Mouse (Mus musculus) frontal cortex, postnatal 36 days (tissue): ENCODE results near the gene Phf11d.
"Not testable (repeated sequence)": the region's sequence is repeated elsewhere in the genome, so short reads cannot be mapped to it uniquely, and the experiment has no call there.

ENCODE experiments used
- DNase-seq, 2 experiments: peaks; one replicate each; pipeline ENCODE4 v3.0.0; 2022; ENCODE audit warnings: low spot score in 2 of 2

The Phf11d gene

GRCm38 (mm10) chr14:59365244-59365644, at the start of gene Phf11d:
Gene Phf11d, minus strand, starts transcription at chr14:59365470.
- DNase-seq, result peak; percentile 3 to 4

DNA sequence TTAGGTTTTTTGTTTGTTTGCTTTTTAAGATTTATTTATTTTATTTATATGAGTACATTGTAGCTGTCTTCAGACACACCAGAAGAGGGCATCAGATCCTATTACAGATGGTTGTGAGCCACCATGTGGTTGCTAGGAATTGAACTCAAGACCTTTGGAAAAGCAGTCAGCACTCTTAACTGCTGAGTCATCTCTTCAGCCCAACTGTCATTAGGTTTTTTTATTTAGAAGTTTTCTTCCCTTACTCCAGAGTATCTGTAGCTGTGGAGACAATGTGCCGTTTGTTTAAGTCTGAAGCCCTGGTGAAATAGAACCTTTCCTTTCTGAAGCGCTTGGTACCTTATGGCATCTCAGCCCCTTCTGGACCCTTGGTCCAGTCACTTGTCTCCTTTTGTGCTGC, 49.7 kb upstream of the Phf11d start:
- DNase-seq, result not testable (repeated sequence)

- DNase-seq, result no peak
Measured at GRCm38 (mm10) chr14:59396999-59397398, 31.7 kb upstream of the Phf11d start.

DNA sequence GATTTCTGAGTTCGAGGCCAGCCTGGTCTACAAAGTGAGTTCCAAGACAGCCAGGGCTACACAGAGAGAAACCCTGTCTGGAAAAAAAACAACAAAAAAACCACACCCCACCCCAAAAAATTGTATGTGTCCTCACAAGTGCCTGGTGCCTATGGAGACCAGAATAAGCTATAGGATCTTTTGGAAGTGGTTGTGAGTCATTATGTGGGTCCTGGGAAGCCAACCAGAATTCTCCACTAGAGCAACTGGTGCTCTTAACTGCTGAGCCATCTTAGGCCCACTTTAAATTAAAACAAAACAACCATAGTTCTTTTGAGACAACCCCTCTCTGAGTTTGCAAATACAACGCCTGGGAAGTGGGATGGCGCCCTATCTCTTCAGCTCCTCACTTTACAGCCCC, 30.0 kb upstream of the Phf11d start, which contains the start of gene Phf11c:
Gene Phf11c (minus strand): TSS at position 101 of the 400 bp plus-strand sequence.
- DNase-seq, result no peak

DNA sequence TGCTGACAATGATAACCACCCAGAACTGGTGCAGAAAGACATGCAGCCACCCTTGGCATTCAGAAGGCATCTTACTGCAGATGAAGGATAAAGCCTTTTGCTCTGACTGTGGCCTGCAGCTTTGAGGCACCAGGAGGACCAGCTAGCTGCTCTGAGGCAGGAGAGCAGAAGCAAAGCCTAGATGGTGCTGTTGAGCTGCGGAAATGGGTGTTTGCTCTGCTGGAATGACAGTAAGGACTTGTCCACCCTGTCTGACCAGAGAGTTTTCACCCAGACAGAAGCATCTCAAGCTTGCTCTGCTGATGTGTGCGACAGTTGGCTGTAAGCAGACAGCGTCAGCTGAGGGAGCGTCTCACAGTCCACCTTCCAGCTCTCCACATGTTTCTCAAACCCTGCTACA, 24.9 kb upstream of the Phf11d start:
- peak; percentile 46 to 67 for DNase-seq

GRCm38 (mm10) chr14:59389532-59389931, 24.3 kb upstream of the Phf11d start:
- DNase-seq, result no peak

DNA sequence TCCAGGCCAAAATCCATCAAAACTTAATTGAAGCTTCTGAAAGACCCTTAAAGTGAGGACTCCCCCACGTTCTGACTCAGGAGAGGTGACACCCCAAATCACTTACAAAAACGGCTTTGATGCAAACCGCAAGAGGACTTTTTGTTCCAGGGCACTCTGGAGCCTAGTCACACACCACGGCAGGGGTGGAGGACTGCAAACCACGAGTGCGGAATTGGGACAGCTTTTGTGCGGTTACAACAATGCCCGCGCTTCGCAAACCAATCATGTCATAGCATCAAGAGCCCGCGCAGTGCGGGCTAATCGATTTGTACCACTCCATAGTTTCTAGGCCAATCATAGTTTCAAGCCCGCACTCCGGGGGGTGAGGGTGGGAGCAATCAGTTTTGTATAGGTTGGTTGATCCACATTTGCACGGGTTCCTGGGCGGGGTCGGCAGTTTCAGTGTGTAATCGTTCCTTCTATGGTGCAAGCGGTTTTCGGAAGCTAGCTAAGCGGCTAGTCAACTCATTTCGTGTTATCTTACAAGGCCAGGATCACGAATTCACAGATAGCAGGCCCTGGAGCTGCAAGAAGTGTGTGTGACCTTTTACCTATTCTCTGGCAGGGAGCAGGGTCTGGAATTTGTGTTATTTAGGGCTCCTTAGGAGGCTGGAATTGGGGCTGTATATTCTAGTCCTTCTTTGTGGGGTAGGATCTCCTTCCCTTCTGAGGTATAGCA, 5.2 kb upstream of the Phf11d start:
- no peak for DNase-seq

- no peak for DNase-seq
Measured at GRCm38 (mm10) chr14:59366386-59367105, 1.3 kb upstream of the Phf11d start.

DNA sequence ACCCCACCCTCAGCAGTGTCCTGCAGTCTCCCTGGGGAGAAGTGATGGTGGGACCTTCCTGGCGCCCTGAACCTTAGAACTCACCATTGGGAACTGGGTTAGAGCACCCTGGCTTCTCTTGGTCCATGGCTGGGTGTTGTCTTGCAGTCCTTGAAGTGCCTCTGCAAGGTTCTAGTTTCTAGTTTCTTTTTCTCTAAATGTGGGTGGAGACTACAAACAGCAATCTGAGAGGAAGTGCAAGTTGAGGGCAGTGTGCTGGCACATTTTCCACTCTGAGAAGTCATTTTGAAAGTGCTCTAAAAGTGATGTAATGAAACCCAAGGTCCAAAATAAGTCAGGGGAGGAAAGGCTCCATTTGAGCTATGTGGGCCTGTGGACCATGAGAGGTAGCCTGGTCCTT, 24.1 kb downstream of the Phf11d start, which contains the start of gene Phf11b:
Gene Phf11b (minus strand): TSS at position 163 of the 400 bp plus-strand sequence.
- not testable (repeated sequence) for DNase-seq

DNA sequence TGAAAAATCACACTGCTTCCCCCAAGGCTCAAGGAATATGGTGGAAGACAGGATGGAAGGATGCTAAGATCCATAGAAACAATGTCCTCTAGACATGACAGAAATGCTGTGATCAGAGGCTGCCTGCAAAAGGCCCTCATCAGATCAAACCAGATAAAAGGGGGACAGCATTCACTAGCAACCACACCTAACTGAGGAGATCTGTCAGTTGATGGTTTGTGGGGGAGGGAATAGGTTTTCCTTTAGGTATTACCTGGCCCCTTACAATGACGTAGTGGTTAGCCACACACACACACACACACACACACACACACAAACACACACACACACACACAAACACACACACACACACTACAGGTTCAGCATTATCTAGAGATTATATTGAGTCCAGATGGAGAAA, 25.7 kb downstream of the Phf11d start:
- DNase-seq, result no peak

DNA sequence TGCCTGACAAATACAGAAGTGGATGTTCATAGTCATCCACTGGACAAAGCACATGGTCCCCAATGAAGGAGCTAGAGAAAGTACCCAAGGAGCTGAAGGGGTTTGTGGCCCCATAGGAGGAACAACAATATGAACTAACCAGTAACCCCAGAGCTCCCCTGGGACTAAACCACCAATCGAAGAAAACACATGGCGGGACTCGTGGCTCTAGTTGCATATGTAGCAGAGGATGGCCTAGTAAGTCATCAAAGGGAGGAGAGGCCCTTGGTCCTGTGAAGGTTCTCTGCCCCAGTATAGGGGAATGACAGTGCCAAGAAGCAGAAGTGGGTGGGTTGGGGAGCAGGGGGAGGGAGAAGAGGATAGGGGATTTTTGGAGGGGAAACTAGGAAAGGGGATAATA, 29.2 kb downstream of the Phf11d start:
- DNase-seq, result not testable (repeated sequence)

GRCm38 (mm10) chr14:59330499-59330898, 34.8 kb downstream of the Phf11d start:
- peak; percentile 25 to 59 for DNase-seq

DNA sequence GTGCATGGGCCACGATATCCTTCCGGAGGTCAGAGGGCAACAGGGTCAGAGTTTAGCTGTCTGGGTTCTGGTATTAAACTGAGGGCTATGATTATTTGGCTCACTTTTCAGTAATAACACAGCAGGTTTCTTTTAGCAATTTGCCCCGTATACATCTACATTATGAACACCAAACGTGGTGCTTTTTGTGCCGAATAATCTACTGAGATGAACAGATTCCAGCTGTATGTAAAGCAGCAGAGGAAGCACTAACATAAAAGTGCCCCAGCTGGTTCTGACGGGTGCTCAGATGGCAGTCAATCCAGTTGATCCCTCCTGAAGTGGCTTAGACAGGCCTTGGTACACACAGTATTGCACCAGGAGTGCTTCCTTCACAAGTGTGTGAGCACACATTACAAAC, 45.3 kb downstream of the Phf11d start:
- DNase-seq, result not testable (repeated sequence)

DNA sequence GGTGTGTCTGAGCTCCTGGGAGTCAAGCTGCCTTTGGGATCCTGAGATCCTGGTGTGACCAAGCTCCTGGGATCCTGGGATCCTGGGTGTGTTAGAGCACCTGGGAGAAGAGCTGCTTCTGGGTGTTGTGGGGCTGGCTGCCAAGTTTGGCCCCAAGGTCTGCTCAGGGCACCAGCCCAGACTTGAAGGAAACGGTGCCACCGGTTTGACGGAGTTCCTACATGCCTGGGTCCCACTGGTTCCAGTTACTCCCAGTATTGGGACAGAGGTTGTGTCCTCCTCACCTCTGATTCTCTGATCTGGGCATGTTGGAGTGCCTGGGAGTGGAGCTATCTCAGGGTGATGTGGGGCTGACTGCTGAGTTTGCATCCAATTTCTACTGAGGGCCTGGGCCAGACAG, 46.2 kb downstream of the Phf11d start:
- DNase-seq, result not testable (repeated sequence)
